Mouse (Mus musculus): Measurements from ENCODE around the gene Paqr3. TPM values are rescaled to one million over a fixed set of nuclear protein-coding genes. Genes with fewer than 3 reads are reported as not detected.

Gene Paqr3
- total and polyA plus RNA-seq, 3 experiments: 3.4 to 6.1 (median 4.2) TPM

DNA sequence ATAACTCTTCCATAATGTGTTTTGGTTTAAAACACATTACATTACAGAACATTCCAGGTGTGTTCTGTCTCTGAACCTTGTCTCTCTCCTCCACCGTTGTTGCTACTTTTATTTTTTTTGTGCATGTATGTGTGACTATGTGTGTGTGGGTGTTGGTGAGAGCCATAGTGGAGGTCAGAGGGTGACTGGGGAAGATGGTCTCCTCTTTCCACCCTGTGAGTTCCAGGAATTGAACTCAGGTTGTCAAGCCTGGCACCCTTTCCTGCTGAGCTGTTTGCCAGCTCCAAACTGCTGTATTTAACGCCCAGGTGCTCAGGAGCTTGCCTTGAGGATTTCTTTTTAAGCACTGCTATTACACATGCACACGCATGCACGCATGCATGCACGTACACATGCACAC, 35.2 kb downstream of the Paqr3 start:
- peaks cover 26 to 48% of the 10 kb centered on the region in 2 experiments for H3K36me3 ChIP-seq (replicated peaks in 1 of 2; ENCODE audit: control insufficient read depth in 1 of 2, insufficient read depth in 1 of 2, low read length in 1 of 2)
- no peak overlapping the region for H3K4me3 ChIP-seq (replicated peaks in 1 of 3; ENCODE audit: low read depth in 2 of 3, low read length in 2 of 3, poor library complexity in 1 of 3)
- H3K9ac ChIP-seq (ENCODE audit: insufficient read depth, low read depth): no peak overlapping the region
- peaks cover 0 to 12% of the 10 kb centered on the region in 2 experiments; a peak in 2 of 4 replicates for H3K4me1 ChIP-seq (ENCODE audit: control insufficient read depth in 1 of 2, insufficient read depth in 2 of 2)
- no peak for DNase-seq (ENCODE audit: extremely low read depth)
- H3K79me2 ChIP-seq (replicated peaks; ENCODE audit: control insufficient read depth, extremely low read depth, insufficient read depth, poor library complexity, severe bottlenecking): no peaks in the 10 kb centered on the region
- H3K27me3 ChIP-seq (replicated peaks): no peaks in the 10 kb centered on the region
- TF ChIP-seq CHD2 (IDR thresholded peaks at IDR 0.05; ENCODE audit: low read length) (no peak), CHD1 (IDR thresholded peaks at IDR 0.05; ENCODE audit: low read depth, low read length) (no peak), JUND (conservative IDR thresholded peaks at IDR 0.05; ENCODE audit: low read depth, low read length) (no peak), CTCF (conservative IDR thresholded peaks at IDR 0.05 in 1 of 2, IDR thresholded peaks at IDR 0.05 in 1 of 2; ENCODE audit: low read depth in 2 of 2, low read length in 2 of 2) (no peak), KAT2A (IDR thresholded peaks at IDR 0.05; ENCODE audit: insufficient replicate concordance, low read length) (no peak), ELF1 (IDR thresholded peaks at IDR 0.05; ENCODE audit: low read depth, low read length) (no peak)
- H3K4me2 ChIP-seq (ENCODE audit: insufficient read depth, low read depth, poor library complexity, severe bottlenecking): no peak overlapping the region
- H3K9me3 ChIP-seq (replicated peaks; ENCODE audit: low read length): no peaks in the 10 kb centered on the region
- dilution Hi-C loops (cut with MboI; ENCODE audit: extremely low pct_ligation_motif_present, extremely low pct_unique_long_range_greater_than_20kb, low sequenced_read_pairs) (no loop called here), in situ Hi-C loops (cut with MboI; ENCODE audit: low pct_ligation_motif_present, low pct_unique_long_range_greater_than_20kb, low sequenced_read_pairs) (no loop called here)
- no peak overlapping the region for H3K27ac ChIP-seq (ENCODE audit: insufficient read depth, low read depth)

DNA sequence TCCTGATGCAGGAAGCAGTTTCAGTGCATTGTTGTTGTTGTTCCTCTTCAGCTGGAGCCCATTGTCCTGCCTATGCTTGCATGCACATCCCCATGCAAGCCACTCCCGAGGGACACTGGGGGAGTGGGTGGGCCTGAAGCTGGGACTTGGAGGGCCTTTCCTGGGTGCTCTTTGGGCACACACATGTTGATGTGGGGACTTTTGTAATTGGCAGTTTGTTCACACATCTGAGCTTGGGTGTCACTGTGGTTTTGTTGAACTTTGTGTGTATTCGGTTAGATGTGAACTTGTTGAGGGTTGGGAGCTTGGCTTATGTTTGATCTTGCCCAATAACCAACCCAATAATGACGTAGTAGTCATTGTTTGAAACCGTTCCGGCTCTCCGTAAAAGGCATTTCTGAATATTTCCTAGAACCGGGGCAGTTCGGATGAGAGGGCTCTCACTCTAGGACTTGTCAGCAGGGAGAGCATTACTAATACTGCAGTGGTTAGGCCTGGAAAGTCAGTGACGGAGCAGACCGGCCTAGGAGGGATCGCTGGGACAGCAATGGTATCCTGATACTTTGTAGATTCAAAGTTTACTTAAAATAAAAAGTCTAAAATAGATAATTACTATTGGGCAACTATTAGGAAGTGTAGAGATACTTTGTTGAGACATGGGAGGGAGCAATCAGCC, 35.8 kb downstream of the Paqr3 start:
- no peaks in the 10 kb centered on the region for H3K27me3 ChIP-seq (replicated peaks)
- no peaks in the 10 kb centered on the region for H3K9me3 ChIP-seq (replicated peaks; ENCODE audit: low read length)
- DNase-seq (ENCODE audit: extremely low read depth): no peak
- dilution Hi-C loops (cut with MboI; ENCODE audit: extremely low pct_ligation_motif_present, extremely low pct_unique_long_range_greater_than_20kb, low sequenced_read_pairs) (no loop called here), in situ Hi-C loops (cut with MboI; ENCODE audit: low pct_ligation_motif_present, low pct_unique_long_range_greater_than_20kb, low sequenced_read_pairs) (no loop called here)
- peaks cover 0 to 12% of the 10 kb centered on the region in 2 experiments; a peak in 2 of 4 replicates for H3K4me1 ChIP-seq (ENCODE audit: control insufficient read depth in 1 of 2, insufficient read depth in 2 of 2)
- no peak overlapping the region for H3K9ac ChIP-seq (ENCODE audit: insufficient read depth, low read depth)
- no peak for TF ChIP-seq HCFC1 (IDR thresholded peaks at IDR 0.05; ENCODE audit: low read depth, low read length)
- no peak overlapping the region for H3K4me3 ChIP-seq (replicated peaks in 1 of 3; ENCODE audit: low read depth in 2 of 3, low read length in 2 of 3, poor library complexity in 1 of 3)
- peaks cover 29 to 52% of the 10 kb centered on the region in 2 experiments for H3K36me3 ChIP-seq (replicated peaks in 1 of 2; ENCODE audit: control insufficient read depth in 1 of 2, insufficient read depth in 1 of 2, low read length in 1 of 2)
- H3K27ac ChIP-seq (ENCODE audit: insufficient read depth, low read depth): no peak overlapping the region
- H3K79me2 ChIP-seq (replicated peaks; ENCODE audit: control insufficient read depth, extremely low read depth, insufficient read depth, poor library complexity, severe bottlenecking): no peaks in the 10 kb centered on the region
- no peak overlapping the region for H3K4me2 ChIP-seq (ENCODE audit: insufficient read depth, low read depth, poor library complexity, severe bottlenecking)

DNA sequence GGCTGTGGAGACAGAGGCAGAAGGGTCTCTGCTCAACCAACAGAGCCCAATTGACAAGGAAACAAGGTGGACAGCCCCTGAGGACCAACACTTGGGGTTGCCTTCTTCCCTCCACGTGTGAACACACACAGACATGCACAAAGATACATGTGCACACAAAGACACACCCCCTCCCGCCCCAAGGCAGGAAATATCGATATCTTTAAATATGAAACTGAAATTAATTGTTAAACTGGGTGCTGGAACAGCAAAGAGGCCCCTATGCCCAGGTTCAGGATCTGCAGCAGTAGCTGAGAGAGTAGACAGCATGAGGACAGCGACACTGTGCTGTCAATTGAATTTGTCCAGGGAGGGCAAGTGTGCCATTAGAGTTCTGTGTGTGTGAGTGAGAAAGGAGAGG, 45.6 kb downstream of the Paqr3 start:
- no peaks in the 10 kb centered on the region for H3K4me1 ChIP-seq (ENCODE audit: control insufficient read depth in 1 of 2, insufficient read depth in 2 of 2)
- DNase-seq (ENCODE audit: extremely low read depth): no peak
- H3K9me3 ChIP-seq (replicated peaks; ENCODE audit: low read length): no peaks in the 10 kb centered on the region
- H3K36me3 ChIP-seq (replicated peaks in 1 of 2; ENCODE audit: control insufficient read depth in 1 of 2, insufficient read depth in 1 of 2, low read length in 1 of 2): peaks cover 66 to 83% of the 10 kb centered on the region in 2 experiments
- H3K9ac ChIP-seq (ENCODE audit: insufficient read depth, low read depth): no peak overlapping the region
- TF ChIP-seq ZKSCAN1 (IDR thresholded peaks at IDR 0.05; ENCODE audit: borderline replicate concordance, low read depth, low read length) (no peak), RCOR1 (conservative IDR thresholded peaks at IDR 0.05; ENCODE audit: low read depth, low read length) (no peak), POLR2AphosphoS2 (IDR thresholded peaks at IDR 0.05; ENCODE audit: low read depth, low read length) (no peak), ZMIZ1 (IDR thresholded peaks at IDR 0.05; ENCODE audit: low read depth, low read length) (no peak), SMC3 (IDR thresholded peaks at IDR 0.05; ENCODE audit: low read depth, low read length) (no peak), UBTF (IDR thresholded peaks at IDR 0.05; ENCODE audit: low read depth, low read length) (no peak), MEF2A (IDR thresholded peaks at IDR 0.05; ENCODE audit: borderline replicate concordance, low read depth, low read length) (no peak), NELFE (IDR thresholded peaks at IDR 0.05; ENCODE audit: low read depth, low read length) (no peak)
- H3K79me2 ChIP-seq (replicated peaks; ENCODE audit: control insufficient read depth, extremely low read depth, insufficient read depth, poor library complexity, severe bottlenecking): no peaks in the 10 kb centered on the region
- H3K27me3 ChIP-seq (replicated peaks): no peaks in the 10 kb centered on the region
- H3K27ac ChIP-seq (ENCODE audit: insufficient read depth, low read depth): no peak overlapping the region
- H3K4me2 ChIP-seq (ENCODE audit: insufficient read depth, low read depth, poor library complexity, severe bottlenecking): no peak overlapping the region
- dilution Hi-C loops (cut with MboI; ENCODE audit: extremely low pct_ligation_motif_present, extremely low pct_unique_long_range_greater_than_20kb, low sequenced_read_pairs): no loop called here
- in situ Hi-C loops (cut with MboI; ENCODE audit: low pct_ligation_motif_present, low pct_unique_long_range_greater_than_20kb, low sequenced_read_pairs): no loop called here
- H3K4me3 ChIP-seq (replicated peaks in 1 of 3; ENCODE audit: low read depth in 2 of 3, low read length in 2 of 3, poor library complexity in 1 of 3): no peak overlapping the region

Data from CH12.LX (cell line).